Mouse (Mus musculus) embryo, embryonic 10.5 days (tissue): Measurements from ENCODE around the gene Ciapin1.
"Not testable (repeated sequence)": the region's sequence is repeated elsewhere in the genome, so short reads cannot be mapped to it uniquely, and the experiment has no call there.

Experiments used
- DNase-seq: peaks from one replicate; pipeline ENCODE4 v3.0.0-alpha.2; 2015; ENCODE audit warnings: low spot score

The Ciapin1 gene

GRCm38 (mm10) chr8:94857011-94857345 is 18.8 kb upstream of the Ciapin1 start:
- DNase-seq, result no peak

- not testable (repeated sequence) for DNase-seq
Measured at GRCm38 (mm10) chr8:94854761-94855160, 16.6 kb upstream of the Ciapin1 start.

- DNase-seq, result no peak
Measured at GRCm38 (mm10) chr8:94850049-94850448, 11.9 kb upstream of the Ciapin1 start.

- DNase-seq, result no peak
Measured at GRCm38 (mm10) chr8:94841183-94841582, 3.0 kb upstream of the Ciapin1 start.

- peak; percentile 50 for DNase-seq
Measured at GRCm38 (mm10) chr8:94838600-94838999, 442 bp upstream of the Ciapin1 start.

GRCm38 (mm10) chr8:94836456-94837240 is 1.5 kb downstream of the Ciapin1 start:
- DNase-seq, result no peak

GRCm38 (mm10) chr8:94835751-94836150 is 2.4 kb downstream of the Ciapin1 start:
- not testable (repeated sequence) for DNase-seq

- DNase-seq, result not testable (repeated sequence)
Measured at GRCm38 (mm10) chr8:94833901-94834405, 4.2 kb downstream of the Ciapin1 start.

GRCm38 (mm10) chr8:94828284-94828683 is 9.9 kb downstream of the Ciapin1 start:
- no peak for DNase-seq

GRCm38 (mm10) chr8:94826210-94826609 is 11.9 kb downstream of the Ciapin1 start:
- DNase-seq, result no peak

- no peak for DNase-seq
Measured at GRCm38 (mm10) chr8:94825170-94825569, 13.0 kb downstream of the Ciapin1 start.

GRCm38 (mm10) chr8:94822637-94823560 is 15.3 kb downstream of the Ciapin1 start:
- DNase-seq, result peak; percentile 80

GRCm38 (mm10) chr8:94821381-94821780 is 16.8 kb downstream of the Ciapin1 start:
- DNase-seq, result no peak

- DNase-seq, result no peak
Measured at GRCm38 (mm10) chr8:94820553-94820952, 17.6 kb downstream of the Ciapin1 start.

GRCm38 (mm10) chr8:94819671-94820179 is 18.4 kb downstream of the Ciapin1 start:
- no peak for DNase-seq

- no peak for DNase-seq
Measured at GRCm38 (mm10) chr8:94817933-94818332, 20.2 kb downstream of the Ciapin1 start.

- peak; percentile 58 for DNase-seq
Measured at GRCm38 (mm10) chr8:94814556-94814955, 23.6 kb downstream of the Ciapin1 start.

GRCm38 (mm10) chr8:94812645-94813098 is 25.5 kb downstream of the Ciapin1 start:
- peak; percentile 96 for DNase-seq

- DNase-seq, result no peak
Measured at GRCm38 (mm10) chr8:94811654-94812053, 26.5 kb downstream of the Ciapin1 start.

GRCm38 (mm10) chr8:94810855-94811254 is 27.3 kb downstream of the Ciapin1 start:
- no peak for DNase-seq

GRCm38 (mm10) chr8:94810153-94810552 is 28.0 kb downstream of the Ciapin1 start, which contains the start of gene Ccl17:
TSS of gene Ccl17 (plus strand) at chr8:94810453.
- DNase-seq, result no peak

GRCm38 (mm10) chr8:94808372-94808771 is 29.8 kb downstream of the Ciapin1 start:
- no peak for DNase-seq
